8 mouse cellular contexts compared by ENCODE assay signal in genomic region chr4:141723673-141724068, GRCm38 (mm10). TPM values are rescaled to one million over a fixed set of nuclear protein-coding genes. Genes with fewer than 3 reads are reported as not detected.
DNase-seq lines count a peak whose midpoint lies in the region; TF ChIP-seq lines count a peak whose summit lies in the region.

No protein-coding gene starts in this region.

- WGBS in heart, adult 2 months: 8% methylated on average over 13 of the region's 13 CpGs
- WGBS in thymus, adult 2 months: 11% methylated on average over 13 of the region's 13 CpGs
- WGBS in limb, embryonic 10.5 days: 14% methylated on average over 13 of the region's 13 CpGs
- WGBS in small intestine, adult 2 months: 6% methylated on average over 13 of the region's 13 CpGs

- peak overlapping the region; percentile 60 for H3K4me3 ChIP-seq in heart, adult 2 months
- peak overlapping the region; percentile 30 for H3K4me3 ChIP-seq in thymus, adult 2 months (ENCODE audit: control insufficient read depth, insufficient read depth, low read length)
- H3K4me3 ChIP-seq in limb, embryonic 10.5 days: peak overlapping the region; percentile 100
- peak overlapping the region; percentile 88 for H3K4me3 ChIP-seq in small intestine, adult 2 months (ENCODE audit: low read depth, low read length)

- peaks cover 13% of the 10 kb centered on the region for H3K4me1 ChIP-seq in heart, adult 2 months (ENCODE audit: control insufficient read depth, insufficient read depth, low read length)
- peaks cover 10% of the 10 kb centered on the region for H3K4me1 ChIP-seq in thymus, adult 2 months (replicated peaks; ENCODE audit: control insufficient read depth, insufficient read depth, low read length)
- peaks cover 20% of the 10 kb centered on the region for H3K4me1 ChIP-seq in limb, embryonic 10.5 days
- H3K4me1 ChIP-seq in small intestine, adult 2 months (ENCODE audit: control insufficient read depth, insufficient read depth, insufficient read length, low read length): peaks cover 35% of the 10 kb centered on the region

- TF ChIP-seq POLR2A in heart, adult 2 months (IDR thresholded peaks at IDR 0.05; ENCODE audit: insufficient read depth, low read depth, low read length): no peak
- TF ChIP-seq POLR2A in thymus, adult 2 months (IDR thresholded peaks at IDR 0.05; ENCODE audit: control insufficient read depth, extremely low read depth, insufficient read depth, low read length, poor library complexity): no peak
- TF ChIP-seq POLR2A in small intestine, adult 2 months (IDR thresholded peaks at IDR 0.05; ENCODE audit: low read depth, low read length): no peak

- no peak for TF ChIP-seq CTCF in heart, adult 2 months (IDR thresholded peaks at IDR 0.05)
- TF ChIP-seq CTCF in thymus, adult 2 months (IDR thresholded peaks at IDR 0.05; ENCODE audit: borderline replicate concordance, control insufficient read depth, extremely low read depth, insufficient read depth, low read length, poor library complexity): no peak
- no peak; the same call in 1 of the 2 replicates for TF ChIP-seq CTCF in small intestine, adult 2 months (IDR thresholded peaks at IDR 0.05; ENCODE audit: extremely low read depth, insufficient read length, insufficient replicate concordance, low read depth, low read length)

- H3K36me3 ChIP-seq in heart, adult 2 months (ENCODE audit: control insufficient read depth, insufficient read depth, low read length): peaks cover 22% of the 10 kb centered on the region
- no peaks in the 10 kb centered on the region for H3K36me3 ChIP-seq in thymus, adult 2 months (ENCODE audit: control insufficient read depth, insufficient read depth, low read length)
- peaks cover 20% of the 10 kb centered on the region for H3K36me3 ChIP-seq in limb, embryonic 10.5 days
- H3K36me3 ChIP-seq in small intestine, adult 2 months (ENCODE audit: control insufficient read depth, insufficient read depth, low read length): peaks cover 7% of the 10 kb centered on the region; the same call in 1 of the 2 replicates

- H3K79me2 ChIP-seq in heart, adult 2 months (replicated peaks; ENCODE audit: control insufficient read depth, insufficient read depth, low read length): peaks cover 4% of the 10 kb centered on the region

- no peaks in the 10 kb centered on the region for H3K27me3 ChIP-seq in heart, adult 2 months (ENCODE audit: control insufficient read depth, insufficient read depth, low read length)
- H3K27me3 ChIP-seq in thymus, adult 2 months (ENCODE audit: control insufficient read depth, insufficient read depth, low read length): no peaks in the 10 kb centered on the region
- no peaks in the 10 kb centered on the region for H3K27me3 ChIP-seq in limb, embryonic 10.5 days (ENCODE audit: low read depth, poor library complexity, severe bottlenecking)
- H3K27me3 ChIP-seq in small intestine, adult 2 months (ENCODE audit: control insufficient read depth, insufficient read depth, low read length): no peaks in the 10 kb centered on the region

- peak overlapping the region; percentile 92 for H3K27ac ChIP-seq in heart, adult 2 months
- no peak overlapping the region for H3K27ac ChIP-seq in thymus, adult 2 months (ENCODE audit: control insufficient read depth, insufficient read depth, low read length)
- H3K27ac ChIP-seq in limb, embryonic 10.5 days: peak overlapping the region; percentile 95
- H3K27ac ChIP-seq in small intestine, adult 2 months (ENCODE audit: insufficient read depth, low read depth, low read length): peak overlapping the region; percentile 34; the same call in 1 of the 2 replicates

- intact Hi-C loops in heart, adult 2 months (cut with DNase I): loop anchor here (1.0 to 5.0 kb wide), 2 partner anchors 67 to 106 kb away; partner anchors contain the start of genes Dnajc16 and Tmem82
- intact Hi-C loops in gastrocnemius, postnatal 14 days (cut with DNase I; ENCODE audit: low total_unique reads): no loop called here

- H3K9me3 ChIP-seq in limb, embryonic 10.5 days (replicated peaks): no peaks in the 10 kb centered on the region

- no peak for TF ChIP-seq EP300 in heart, adult 2 months (IDR thresholded peaks at IDR 0.05; ENCODE audit: insufficient read depth, low read depth, low read length)

- no peak for DNase-seq in heart, adult 2 months
- DNase-seq in heart, adult 9 months (ENCODE audit: low spot score in 2 of 2): no peak
- no peak for DNase-seq in thymus, adult 2 months
- no peak for DNase-seq in thymus, postnatal 25 days
- peak; percentile 45 for DNase-seq in limb, embryonic 10.5 days (ENCODE audit: low spot score)
- DNase-seq in cerebellum, adult 9-11 months: no peak
- no peak for DNase-seq in gastrocnemius, postnatal 14 days

- H3K9ac ChIP-seq in heart, adult 2 months (ENCODE audit: low read depth, low read length): peak overlapping the region; percentile 51; the same call in 1 of the 2 replicates

RNA-seq across cellular contexts. Expression of gene Ddi2, which starts 0.5 kb away (rescaled TPM):
- total RNA-seq in heart, adult 2 months (2021): 10 to 100 TPM; 28.6 to 29.4 TPM
- 8.7 and 14.2 TPM in 2 replicates for polyA plus RNA-seq in heart, adult 2 months (2012; rRNA removed)
- 15.6 and 25.5 TPM in 2 replicates for polyA plus RNA-seq in thymus, adult 2 months (2012; rRNA removed)
- 33.2 and 33.8 TPM in 2 replicates for polyA plus RNA-seq in limb, embryonic 10.5 days (2016; fragmentation: Nextera tagmentation; extraction: Ambion mirVana)
- polyA plus RNA-seq in small intestine, adult 2 months (2012; rRNA removed): 15.4 and 21.2 TPM in 2 replicates
- total RNA-seq in gastrocnemius, postnatal 14 days (2021): 10 to 100 TPM; 35.0 to 37.6 TPM

RNA-seq across cellular contexts. Expression of gene Agmat, which starts 22.8 kb away (rescaled TPM):
- total RNA-seq in heart, adult 2 months (2021): under 1 TPM; 0.23 to 0.32 TPM
- 0.57 and 1.1 TPM in 2 replicates for polyA plus RNA-seq in heart, adult 2 months (2012; rRNA removed)
- polyA plus RNA-seq in thymus, adult 2 months (2012; rRNA removed): 0.18 and 0.92 TPM in 2 replicates
- polyA plus RNA-seq in limb, embryonic 10.5 days (2016; fragmentation: Nextera tagmentation; extraction: Ambion mirVana): not detected in 2 replicates
- 13.3 and 19.0 TPM in 2 replicates for polyA plus RNA-seq in small intestine, adult 2 months (2012; rRNA removed)
- total RNA-seq in gastrocnemius, postnatal 14 days (2021): under 1 TPM in 1 of 2 experiments, not detected in 1; 0.82 TPM

RNA-seq across cellular contexts. Expression of gene Rsc1a1, which starts 38.3 kb away (rescaled TPM):
- not detected for total RNA-seq in heart, adult 2 months (2021)
- polyA plus RNA-seq in heart, adult 2 months (2012; rRNA removed): 4.6 and 8.8 TPM in 2 replicates
- 8.5 and 14.4 TPM in 2 replicates for polyA plus RNA-seq in thymus, adult 2 months (2012; rRNA removed)
- 1.3 and 3.0 TPM in 2 replicates for polyA plus RNA-seq in limb, embryonic 10.5 days (2016; fragmentation: Nextera tagmentation; extraction: Ambion mirVana)
- 9.8 and 16.5 TPM in 2 replicates for polyA plus RNA-seq in small intestine, adult 2 months (2012; rRNA removed)
- total RNA-seq in gastrocnemius, postnatal 14 days (2021): 1 to 10 TPM; 6.0 TPM

RNA-seq across cellular contexts. Expression of gene Plekhm2, which starts 59.0 kb away (rescaled TPM):
- 100 to 1,000 TPM in 1 of 2 experiments, 10 to 100 TPM in 1; 95.2 to 126 TPM for total RNA-seq in heart, adult 2 months (2021)
- 111 and 144 TPM in 2 replicates for polyA plus RNA-seq in heart, adult 2 months (2012; rRNA removed)
- 58.5 and 71.4 TPM in 2 replicates for polyA plus RNA-seq in thymus, adult 2 months (2012; rRNA removed)
- polyA plus RNA-seq in limb, embryonic 10.5 days (2016; fragmentation: Nextera tagmentation; extraction: Ambion mirVana): 5.0 and 5.6 TPM in 2 replicates
- polyA plus RNA-seq in small intestine, adult 2 months (2012; rRNA removed): 9.7 and 17.0 TPM in 2 replicates
- 10 to 100 TPM; 22.2 to 27.7 TPM for total RNA-seq in gastrocnemius, postnatal 14 days (2021)

Comparison
In these comparisons a context has a peak if more than half of its experiments do, and no peak if none do; other contexts are left out.
1. H3K4me3 ChIP-seq: peak in every context shown above with its lines; median percentile 100 in limb, embryonic 10.5 days; 88 in small intestine, adult 2 months; 60 in heart, adult 2 months; 30 in thymus, adult 2 months.